Mouse (Mus musculus): ENCODE measurements around the gene Olfr782. TPM values are rescaled to one million over a fixed set of nuclear protein-coding genes. Genes with fewer than 3 reads are reported as not detected.
"Not testable (repeated sequence)": the region's sequence is repeated elsewhere in the genome, so short reads cannot be mapped to it uniquely, and the experiment has no call there.

Gene Olfr782
- not detected in 2 replicates for polyA plus RNA-seq (2014; fragmentation: Nextera tagmentation; extraction: Ambion mirVana)

DNA sequence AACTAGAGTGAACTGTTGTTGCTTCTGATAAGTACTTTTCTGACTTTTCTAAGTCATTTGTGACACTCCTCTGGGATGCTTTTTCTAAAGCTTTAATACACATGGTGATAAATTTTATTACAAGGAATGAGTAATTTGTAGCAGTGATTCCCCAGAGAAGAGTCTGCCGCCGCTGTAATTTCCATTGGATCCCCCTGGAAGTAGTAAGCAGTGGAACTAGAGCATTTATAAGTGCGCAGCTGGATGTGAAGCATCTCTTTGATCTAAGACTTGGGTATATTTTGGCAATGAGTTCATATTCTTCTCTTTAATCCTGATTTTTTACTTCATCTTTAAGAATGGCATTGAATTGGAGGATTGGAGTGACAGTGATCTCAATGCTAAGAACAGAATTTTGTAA lies at the start of gene Olfr782:
Olfr782 (plus strand) TSS at position 301 of the 400 bp plus-strand sequence.
- WGBS, result 91% methylated on average over 3 of the region's 3 CpGs
- Histone ChIP-seq H3K9me3 (replicated peaks; ENCODE audit: control insufficient read depth, low read length) (no peaks in the 10 kb centered on the region), H3K36me3 (ENCODE audit: control insufficient read depth, insufficient read depth, low read length) (no peaks in the 10 kb centered on the region), H3K4me2 (ENCODE audit: low read length) (no peak within 1 kb of the TSS), H3K27ac (ENCODE audit: low read depth, low read length) (no peak within 1 kb of the TSS), H3K27me3 (replicated peaks; ENCODE audit: control insufficient read depth, insufficient read depth, low read length) (no peaks in the 10 kb centered on the region), H3K4me1 (ENCODE audit: control insufficient read depth, insufficient read depth, low read length) (no peaks in the 10 kb centered on the region), H3K4me3 (ENCODE audit: low read depth, low read length) (no peak within 1 kb of the TSS), H3K9ac (ENCODE audit: low read length) (no peak within 1 kb of the TSS)
- no peak for ATAC-seq
- no peak for DNase-seq (ENCODE audit: low spot score)

DNA sequence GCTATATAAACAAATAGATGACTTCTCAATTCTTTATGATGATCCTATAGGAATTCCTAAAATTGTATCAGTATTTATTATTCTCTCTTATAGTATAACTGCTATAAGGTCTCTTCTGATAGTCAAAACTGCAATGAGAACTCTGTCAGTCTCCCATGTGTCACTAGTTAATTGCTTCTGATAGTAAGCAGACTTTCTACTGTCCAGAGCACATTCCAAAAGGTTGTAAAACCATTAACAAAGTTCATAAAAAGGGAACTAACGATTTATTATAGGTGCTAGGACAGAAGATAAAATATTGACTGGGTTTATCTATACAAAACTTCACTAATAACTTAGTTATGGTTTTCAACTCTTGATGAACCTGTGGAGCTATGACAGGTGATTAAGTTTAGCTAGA lies 35.7 kb upstream of the Olfr782 start:
- H3K4me3 ChIP-seq (ENCODE audit: low read depth, low read length); H3K9ac ChIP-seq (ENCODE audit: low read length); H3K9me3 ChIP-seq (replicated peaks; ENCODE audit: control insufficient read depth, low read length); H3K4me2 ChIP-seq (ENCODE audit: low read length); H3K36me3 ChIP-seq (ENCODE audit: control insufficient read depth, insufficient read depth, low read length); ATAC-seq; H3K4me1 ChIP-seq (ENCODE audit: control insufficient read depth, insufficient read depth, low read length); H3K27me3 ChIP-seq (replicated peaks; ENCODE audit: control insufficient read depth, insufficient read depth, low read length); H3K27ac ChIP-seq (ENCODE audit: low read depth, low read length); DNase-seq (ENCODE audit: low spot score): not testable (repeated sequence)
- WGBS, result 65% methylated on average over 1 of the region's 1 CpGs

DNA sequence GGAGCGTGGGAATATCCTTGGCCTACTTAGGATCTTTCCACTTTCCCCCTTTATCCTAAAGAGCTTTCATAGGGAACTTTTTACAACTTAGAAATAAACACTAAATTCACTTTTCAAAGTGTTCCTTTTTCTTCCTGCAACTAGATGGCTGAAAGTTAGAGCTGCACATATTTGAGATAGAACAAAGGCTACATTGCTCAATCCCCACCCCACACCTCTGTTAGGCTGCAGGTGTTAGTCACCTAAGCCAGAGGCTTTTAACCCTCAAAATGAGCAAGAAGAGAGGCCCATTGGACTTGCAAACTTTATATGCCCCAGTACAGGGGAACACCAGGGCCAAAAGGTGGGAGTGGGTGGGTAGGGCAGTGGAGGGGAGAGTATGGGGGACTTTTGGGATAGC lies 35.1 kb upstream of the Olfr782 start:
- not testable (repeated sequence) for DNase-seq (ENCODE audit: low spot score); H3K27me3 ChIP-seq (replicated peaks; ENCODE audit: control insufficient read depth, insufficient read depth, low read length); ATAC-seq; H3K27ac ChIP-seq (ENCODE audit: low read depth, low read length); H3K9me3 ChIP-seq (replicated peaks; ENCODE audit: control insufficient read depth, low read length); H3K4me1 ChIP-seq (ENCODE audit: control insufficient read depth, insufficient read depth, low read length); H3K9ac ChIP-seq (ENCODE audit: low read length); H3K36me3 ChIP-seq (ENCODE audit: control insufficient read depth, insufficient read depth, low read length); H3K4me3 ChIP-seq (ENCODE audit: low read depth, low read length); H3K4me2 ChIP-seq (ENCODE audit: low read length)
- WGBS, result no CpG with 5 or more reads among the region's 1 CpGs

DNA sequence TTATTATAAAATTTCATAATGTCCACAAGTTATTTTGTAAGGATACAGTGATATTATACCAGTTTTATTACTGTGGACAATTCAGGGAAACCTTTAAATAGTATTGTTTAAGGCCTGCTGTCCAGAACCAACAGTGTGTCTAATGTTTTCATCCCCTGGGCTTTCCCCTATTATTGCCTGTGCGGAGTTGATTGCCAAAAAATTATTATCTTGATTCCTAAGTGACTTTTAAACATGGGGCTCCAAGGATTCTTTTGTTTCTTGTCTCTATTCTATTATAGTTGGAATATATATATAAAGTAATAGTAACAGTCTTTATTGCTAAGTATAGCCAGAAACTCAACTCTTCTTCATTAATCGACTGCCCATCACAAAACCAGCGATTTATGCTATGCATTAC lies 30.8 kb upstream of the Olfr782 start, which contains the start of gene Olfr780:
Olfr780 (plus strand) TSS at position 301 of the 400 bp plus-strand sequence.
- no peaks in the 10 kb centered on the region for H3K4me1 ChIP-seq (ENCODE audit: control insufficient read depth, insufficient read depth, low read length)
- no peak for ATAC-seq

DNA sequence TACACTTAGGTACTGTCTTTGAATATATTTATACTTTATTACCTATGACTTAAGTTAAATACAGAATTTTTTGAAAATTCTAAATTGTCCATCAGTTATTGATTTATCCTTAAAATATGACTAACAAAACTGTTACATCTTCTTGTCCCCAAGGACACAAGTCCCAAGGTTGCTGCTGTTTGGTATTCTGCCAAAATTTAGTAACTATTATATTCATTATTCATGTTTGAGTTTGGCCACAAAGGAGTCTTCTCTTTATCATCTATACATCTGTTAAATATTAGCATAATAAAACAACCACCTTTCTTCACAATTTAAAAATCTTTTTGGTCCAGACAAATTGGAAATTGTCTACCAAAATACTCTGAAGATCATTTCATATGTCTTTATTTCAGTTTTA lies 20.1 kb upstream of the Olfr782 start, which contains the start of gene Olfr781:
Olfr781 (plus strand) TSS at position 301 of the 400 bp plus-strand sequence.
- H3K4me3 ChIP-seq (ENCODE audit: low read depth, low read length), result no peak within 1 kb of the TSS
- ATAC-seq, result no peak
- H3K4me2 ChIP-seq (ENCODE audit: low read length), result no peak within 1 kb of the TSS
- H3K9me3 ChIP-seq (replicated peaks; ENCODE audit: control insufficient read depth, low read length), result no peaks in the 10 kb centered on the region
- no peak for DNase-seq (ENCODE audit: low spot score)
- no peak within 1 kb of the TSS for H3K9ac ChIP-seq (ENCODE audit: low read length)
- H3K27ac ChIP-seq (ENCODE audit: low read depth, low read length), result no peak within 1 kb of the TSS
- no peaks in the 10 kb centered on the region for H3K36me3 ChIP-seq (ENCODE audit: control insufficient read depth, insufficient read depth, low read length)
- no peaks in the 10 kb centered on the region for H3K4me1 ChIP-seq (ENCODE audit: control insufficient read depth, insufficient read depth, low read length)
- H3K27me3 ChIP-seq (replicated peaks; ENCODE audit: control insufficient read depth, insufficient read depth, low read length), result no peaks in the 10 kb centered on the region

More for the DNA sequence above, 30.8 kb upstream of the Olfr782 start, which contains the start of gene Olfr780:
- no peak for DNase-seq (ENCODE audit: low spot score)
- Histone ChIP-seq H3K27me3 (replicated peaks; ENCODE audit: control insufficient read depth, insufficient read depth, low read length) (no peaks in the 10 kb centered on the region), H3K4me3 (ENCODE audit: low read depth, low read length) (no peak within 1 kb of the TSS), H3K4me2 (ENCODE audit: low read length) (no peak within 1 kb of the TSS), H3K9ac (ENCODE audit: low read length) (no peak within 1 kb of the TSS), H3K27ac (ENCODE audit: low read depth, low read length) (no peak within 1 kb of the TSS), H3K9me3 (replicated peaks; ENCODE audit: control insufficient read depth, low read length) (no peaks in the 10 kb centered on the region), H3K36me3 (ENCODE audit: control insufficient read depth, insufficient read depth, low read length) (no peaks in the 10 kb centered on the region)
- WGBS, result 91% methylated on average over 3 of the region's 3 CpGs

DNA sequence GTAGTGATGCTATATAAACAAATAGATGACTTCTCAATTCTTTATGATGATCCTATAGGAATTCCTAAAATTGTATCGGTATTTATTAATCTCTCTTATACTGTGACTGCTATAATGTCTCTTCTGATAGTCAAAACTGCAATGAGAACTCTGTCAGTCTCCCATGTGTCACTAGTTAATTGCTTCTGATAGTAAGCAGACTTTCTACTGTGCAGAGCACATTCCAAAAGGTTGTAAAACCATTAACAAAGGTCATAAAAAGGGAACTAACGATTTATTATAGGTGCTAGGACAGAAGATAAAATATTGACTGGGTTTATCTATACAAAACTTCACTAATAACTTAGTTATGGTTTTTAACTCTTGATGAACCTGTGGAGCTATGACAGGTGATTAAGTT lies 3.8 kb downstream of the Olfr782 start:
- not testable (repeated sequence) for H3K36me3 ChIP-seq (ENCODE audit: control insufficient read depth, insufficient read depth, low read length); ATAC-seq; H3K4me1 ChIP-seq (ENCODE audit: control insufficient read depth, insufficient read depth, low read length); H3K4me2 ChIP-seq (ENCODE audit: low read length); H3K9me3 ChIP-seq (replicated peaks; ENCODE audit: control insufficient read depth, low read length); DNase-seq (ENCODE audit: low spot score); H3K27me3 ChIP-seq (replicated peaks; ENCODE audit: control insufficient read depth, insufficient read depth, low read length); H3K9ac ChIP-seq (ENCODE audit: low read length); H3K4me3 ChIP-seq (ENCODE audit: low read depth, low read length); H3K27ac ChIP-seq (ENCODE audit: low read depth, low read length)
- WGBS, result 86% methylated on average over 2 of the region's 2 CpGs

DNA sequence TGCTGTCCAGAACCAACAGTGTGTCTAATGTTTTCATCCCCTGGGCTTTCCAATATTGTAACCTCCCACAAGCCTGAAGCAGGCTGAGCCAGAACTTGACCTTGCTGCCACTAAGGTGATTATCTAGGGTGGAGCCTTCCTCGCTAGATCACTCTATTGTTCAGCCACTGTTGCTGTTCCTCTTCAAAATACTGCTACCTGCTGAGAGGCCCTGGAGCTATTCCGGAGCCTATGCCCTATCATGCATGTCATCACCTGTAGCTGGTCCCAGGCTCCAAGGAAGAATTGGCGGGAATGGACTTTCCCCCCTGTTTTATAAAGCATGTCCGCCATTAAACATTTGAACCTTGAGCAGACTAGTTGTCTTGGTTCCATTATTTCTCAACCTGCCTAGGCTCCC lies 7.8 kb downstream of the Olfr782 start:
- H3K4me3 ChIP-seq (ENCODE audit: low read depth, low read length); H3K36me3 ChIP-seq (ENCODE audit: control insufficient read depth, insufficient read depth, low read length); H3K9me3 ChIP-seq (replicated peaks; ENCODE audit: control insufficient read depth, low read length); H3K27ac ChIP-seq (ENCODE audit: low read depth, low read length); H3K27me3 ChIP-seq (replicated peaks; ENCODE audit: control insufficient read depth, insufficient read depth, low read length); ATAC-seq; H3K4me2 ChIP-seq (ENCODE audit: low read length); DNase-seq (ENCODE audit: low spot score); H3K9ac ChIP-seq (ENCODE audit: low read length); H3K4me1 ChIP-seq (ENCODE audit: control insufficient read depth, insufficient read depth, low read length): not testable (repeated sequence)
- 89% methylated on average over 4 of the region's 4 CpGs for WGBS

DNA sequence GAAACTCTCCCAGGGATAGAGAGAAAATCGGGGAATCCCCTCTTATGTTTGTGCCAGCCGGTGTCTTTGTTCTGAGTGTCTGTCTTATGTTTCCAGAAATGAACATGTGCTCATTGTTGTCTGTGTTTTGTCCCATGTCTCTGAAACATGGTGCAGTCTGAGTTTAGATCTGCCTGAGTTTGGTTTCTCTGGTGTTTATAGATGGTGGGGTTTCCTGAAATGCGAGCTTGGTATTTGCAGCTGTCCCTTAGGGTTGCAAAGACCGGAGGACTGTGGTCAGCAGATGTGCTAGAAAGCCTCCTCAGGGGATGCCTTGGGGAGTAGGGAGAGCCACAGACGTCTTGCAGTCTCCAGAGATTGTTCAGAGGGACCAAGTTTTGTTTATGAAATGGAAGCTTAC lies 8.7 kb downstream of the Olfr782 start:
- Histone ChIP-seq H3K4me2 (ENCODE audit: low read length) (no peak overlapping the region), H3K9ac (ENCODE audit: low read length) (no peak overlapping the region), H3K36me3 (ENCODE audit: control insufficient read depth, insufficient read depth, low read length) (no peaks in the 10 kb centered on the region), H3K4me1 (ENCODE audit: control insufficient read depth, insufficient read depth, low read length) (no peaks in the 10 kb centered on the region), H3K27ac (ENCODE audit: low read depth, low read length) (no peak overlapping the region), H3K9me3 (replicated peaks; ENCODE audit: control insufficient read depth, low read length) (0 out of 2 replicates have a peak, but pooled peaks cover 3% of the 10 kb centered on the region), H3K4me3 (ENCODE audit: low read depth, low read length) (no peak overlapping the region), H3K27me3 (replicated peaks; ENCODE audit: control insufficient read depth, insufficient read depth, low read length) (no peaks in the 10 kb centered on the region)
- no peak for DNase-seq (ENCODE audit: low spot score)
- WGBS, result 82% methylated on average over 5 of the region's 5 CpGs
- no peak for ATAC-seq

DNA sequence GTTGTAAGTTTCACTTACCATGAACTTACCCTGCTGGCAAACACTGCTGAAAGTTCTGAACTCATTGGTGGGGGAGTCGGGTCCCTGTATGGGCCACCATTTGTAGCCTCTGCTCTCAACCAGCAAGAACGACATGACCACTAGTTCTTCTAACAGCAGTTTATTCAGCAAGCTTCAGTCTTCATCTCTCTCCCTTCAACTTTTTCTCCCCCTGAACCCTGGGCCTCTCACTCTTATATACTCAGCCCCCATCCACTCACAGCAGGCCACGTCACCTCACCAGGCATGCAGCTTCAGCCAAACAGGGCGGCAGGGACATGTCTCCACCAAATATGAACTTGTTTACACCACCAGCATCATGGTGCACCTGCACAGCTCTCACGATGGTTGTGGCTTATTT lies 25.4 kb downstream of the Olfr782 start:
- not testable (repeated sequence) for H3K36me3 ChIP-seq (ENCODE audit: control insufficient read depth, insufficient read depth, low read length)
- 90% methylated on average over 5 of the region's 5 CpGs for WGBS

More for the DNA sequence above, 25.4 kb downstream of the Olfr782 start:
- not testable (repeated sequence) for ATAC-seq; H3K4me2 ChIP-seq (ENCODE audit: low read length); DNase-seq (ENCODE audit: low spot score); H3K4me1 ChIP-seq (ENCODE audit: control insufficient read depth, insufficient read depth, low read length); H3K4me3 ChIP-seq (ENCODE audit: low read depth, low read length); H3K9ac ChIP-seq (ENCODE audit: low read length); H3K27me3 ChIP-seq (replicated peaks; ENCODE audit: control insufficient read depth, insufficient read depth, low read length); H3K9me3 ChIP-seq (replicated peaks; ENCODE audit: control insufficient read depth, low read length); H3K27ac ChIP-seq (ENCODE audit: low read depth, low read length)

Data from forebrain, embryonic 14.5 days (tissue).